Mouse (Mus musculus) liver, embryonic 14.5 days (tissue): Measurements from ENCODE around the gene Camkk1. TPM values are rescaled to one million over a fixed set of nuclear protein-coding genes. Genes with fewer than 3 reads are reported as not detected.

Experiments used
- ATAC-seq: fragments of 200-750 bp; cut with Nextera tagmentation; 2 replicates; pipeline ENCODE4 v1.8.0; 2017; ENCODE audit warnings: moderate number of reproducible peaks, mild to moderate bottlenecking, moderate library complexity; ENCODE audit not compliant: insufficient read depth
- DNase-seq, 3 experiments: peaks; one replicate each; pipeline ENCODE4 v3.0.0-alpha.2; 2012 to 2013; ENCODE audit warnings: low read depth in 3 of 3, low spot score in 3 of 3
- H3K27ac ChIP-seq: fragments of 300-500 bp; sonication (generic); 2 replicates; pipeline ENCODE4 v1.5.1; 2014; ENCODE audit warnings: moderate library complexity, mild to moderate bottlenecking, control low read depth, inconsistent platforms
- H3K27me3 ChIP-seq: fragments of 300-500 bp; sonication (generic); 2 replicates; pipeline ENCODE4 v1.6.1; 2014; ENCODE audit warnings: mild to moderate bottlenecking, low read length, moderate library complexity; ENCODE audit not compliant: control insufficient read depth, insufficient read depth
- H3K36me3 ChIP-seq: fragments of 300-500 bp; sonication (generic); replicated peaks from 2 replicates; pipeline ENCODE4 v1.6.1; 2014; ENCODE audit warnings: low read depth; ENCODE audit not compliant: control insufficient read depth, insufficient read depth
- H3K4me1 ChIP-seq, 2 experiments: fragments of 200-500 bp in 1 of 2; fragments of 300-500 bp in 1 of 2; sonication (generic) in 1 of 2; replicated peaks; 2 replicates each; pipeline ENCODE4 v1.6.1; 2012 to 2014; ENCODE audit warnings: antibody characterized with exemption in 1 of 2, inconsistent platforms in 1 of 2, low read length in 1 of 2; ENCODE audit not compliant: control insufficient read depth in 2 of 2, insufficient read depth in 2 of 2
- H3K4me2 ChIP-seq: fragments of 300-500 bp; sonication (generic); 2 replicates; pipeline ENCODE4 v1.6.1; 2014; ENCODE audit warnings: low read depth, mild to moderate bottlenecking, control low read depth, moderate library complexity
- H3K4me3 ChIP-seq, 2 experiments: fragments of 200-500 bp in 1 of 2; fragments of 300-500 bp in 1 of 2; sonication (generic) in 1 of 2; 2 replicates each; pipeline ENCODE4 v1.5.1; 2012 to 2014; ENCODE audit warnings: low read depth in 2 of 2, low read length in 2 of 2, mild to moderate bottlenecking in 2 of 2, control low read depth in 1 of 2, inconsistent platforms in 1 of 2, moderate library complexity in 1 of 2; ENCODE audit not compliant: insufficient read depth in 1 of 2
- H3K9ac ChIP-seq: fragments of 300-500 bp; sonication (generic); replicated peaks from 2 replicates; pipeline ENCODE4 v1.6.1; 2014; ENCODE audit warnings: mild to moderate bottlenecking, control low read depth, moderate library complexity
- H3K9me3 ChIP-seq: fragments of 300-500 bp; sonication (generic); 2 replicates; pipeline ENCODE4 v1.6.1; 2016; ENCODE audit warnings: low read length, mixed read lengths; ENCODE audit not compliant: control insufficient read depth
- CTCF ChIP-seq: IDR thresholded peaks from 2 replicates; pipeline ENCODE4 v1.5.1; 2016; ENCODE audit warnings: antibody characterized with exemption, low read depth, control low read depth
- EP300 ChIP-seq: IDR thresholded peaks from 2 replicates; pipeline ENCODE4 v1.6.1; 2016; ENCODE audit warnings: antibody characterized with exemption, low read depth
- WGBS: fragments of 180-500 bp; shearing (Covaris S2); extraction: QIAGEN DNeasy Blood & Tissue Kit; methylation state at CpG from one replicate; pipeline ENCODE4 v1.1.7; 2014; ENCODE audit not compliant: insufficient replicate concordance; 5-methylcytosine and 5-hydroxymethylcytosine counted together
- polyA plus RNA-seq, 2 experiments: library from polyadenylated mRNA; depleted of rRNA in 1 of 2; stranded (reverse) in 1 of 2; unstranded in 1 of 2; fragments of >200 nt; fragmentation: Nextera tagmentation in 1 of 2; extraction: Ambion mirVana in 1 of 2; gene quantifications; 2 replicates each; pipeline versions ENCODE4 v1.2.1 to v1.2.3; 2012 to 2014

Gene Camkk1
- polyA plus RNA-seq, 2 experiments = 0.36 to 0.69 TPM

GRCm38 (mm10) chr11:72996346-72996745 lies 22.5 kb upstream of the Camkk1 start:
- Histone ChIP-seq H3K27me3 (no peaks in the 10 kb centered on the region), H3K4me3 (no peak overlapping the region), H3K9me3 (no peaks in the 10 kb centered on the region), H3K4me2 (no peak overlapping the region), H3K36me3 (no peaks in the 10 kb centered on the region), H3K9ac (no peak overlapping the region), H3K27ac (no peak overlapping the region), H3K4me1 (peaks cover 0 to 13% of the 10 kb centered on the region in 2 experiments; a peak in 2 of 4 replicates)
- DNase-seq = no peak
- 74% methylated on average over 6 of the region's 6 CpGs for WGBS
- TF ChIP-seq CTCF (no peak), EP300 (no peak)
- no peak for ATAC-seq

GRCm38 (mm10) chr11:72996781-72997180 lies 22.0 kb upstream of the Camkk1 start:
- no peak for DNase-seq
- Histone ChIP-seq H3K4me1 (peaks cover 0 to 13% of the 10 kb centered on the region in 2 experiments; a peak in 2 of 4 replicates), H3K4me3 (no peak overlapping the region), H3K9ac (no peak overlapping the region), H3K27me3 (no peaks in the 10 kb centered on the region), H3K36me3 (no peaks in the 10 kb centered on the region), H3K4me2 (no peak overlapping the region), H3K9me3 (no peaks in the 10 kb centered on the region), H3K27ac (no peak overlapping the region)
- TF ChIP-seq CTCF (no peak), EP300 (no peak)
- 41% methylated on average over 2 of the region's 2 CpGs for WGBS
- no peak for ATAC-seq

- DNase-seq = no peak
- no peak for TF ChIP-seq EP300
- no peak for TF ChIP-seq CTCF
Observed at GRCm38 (mm10) chr11:72997529-72998326, 21.1 kb upstream of the Camkk1 start.

GRCm38 (mm10) chr11:72998771-72999170 lies 20.0 kb upstream of the Camkk1 start, which contains the start of gene P2rx1:
Gene P2rx1, plus strand, starts transcription at chr11:72999103.
- H3K9ac ChIP-seq = no peak within 1 kb of the TSS
- no peak within 1 kb of the TSS; the same call in 1 of the 2 replicates for H3K4me2 ChIP-seq

More at GRCm38 (mm10) chr11:72997529-72998326, 21.1 kb upstream of the Camkk1 start:
- no peak overlapping the region for H3K4me3 ChIP-seq
- H3K27ac ChIP-seq = no peak overlapping the region
- WGBS = 38% methylated on average over 13 of the region's 13 CpGs
- ATAC-seq = no peak
- no peak overlapping the region for H3K4me2 ChIP-seq
- H3K9me3 ChIP-seq = no peaks in the 10 kb centered on the region
- H3K4me1 ChIP-seq = peaks cover 0 to 11% of the 10 kb centered on the region in 2 experiments; a peak in 2 of 4 replicates
- no peaks in the 10 kb centered on the region for H3K36me3 ChIP-seq
- no peak overlapping the region for H3K9ac ChIP-seq
- H3K27me3 ChIP-seq = no peaks in the 10 kb centered on the region

GRCm38 (mm10) chr11:73001029-73001428 lies 17.8 kb upstream of the Camkk1 start:
- H3K4me2 ChIP-seq = no peak overlapping the region

More at GRCm38 (mm10) chr11:72998771-72999170, 20.0 kb upstream of the Camkk1 start, which contains the start of gene P2rx1:
- peak within 1 kb of the TSS in 1 of 2 experiments; percentile 10; a peak in 2 of 4 replicates for H3K4me3 ChIP-seq
- H3K9me3 ChIP-seq = no peaks in the 10 kb centered on the region
- H3K36me3 ChIP-seq = no peaks in the 10 kb centered on the region
- no peaks in the 10 kb centered on the region for H3K27me3 ChIP-seq
- 6% methylated on average over 8 of the region's 8 CpGs for WGBS
- no peak for TF ChIP-seq EP300
- 0 out of 2 replicates have a peak, but pooled peaks have one; percentile 19 for TF ChIP-seq CTCF
- ATAC-seq (peak; percentile 71; the same call in 1 of the 2 replicates), DNase-seq (no peak)
- peaks cover 0 to 11% of the 10 kb centered on the region in 2 experiments; a peak in 2 of 4 replicates for H3K4me1 ChIP-seq
- no peak within 1 kb of the TSS for H3K27ac ChIP-seq

More at GRCm38 (mm10) chr11:73001029-73001428, 17.8 kb upstream of the Camkk1 start:
- Histone ChIP-seq H3K9me3 (no peaks in the 10 kb centered on the region), H3K27me3 (no peaks in the 10 kb centered on the region), H3K27ac (no peak overlapping the region), H3K36me3 (no peaks in the 10 kb centered on the region), H3K4me1 (peaks cover 0 to 11% of the 10 kb centered on the region in 2 experiments; a peak in 2 of 4 replicates), H3K4me3 (no peak overlapping the region), H3K9ac (no peak overlapping the region)
- peak in 1 of 3 experiments; percentile 27 for DNase-seq
- ATAC-seq = no peak
- 13% methylated on average over 6 of the region's 6 CpGs for WGBS
- peak; percentile 87 for TF ChIP-seq CTCF
- TF ChIP-seq EP300 = no peak
